Mouse (Mus musculus): ENCODE measurements at regions not wholly inside any gene's neighbourhood (a gene's known extent, or its start where the extent isn't known, plus 50 kb on each side); places are given as distances from the start of the nearest gene placed in this dataset.

DNA sequence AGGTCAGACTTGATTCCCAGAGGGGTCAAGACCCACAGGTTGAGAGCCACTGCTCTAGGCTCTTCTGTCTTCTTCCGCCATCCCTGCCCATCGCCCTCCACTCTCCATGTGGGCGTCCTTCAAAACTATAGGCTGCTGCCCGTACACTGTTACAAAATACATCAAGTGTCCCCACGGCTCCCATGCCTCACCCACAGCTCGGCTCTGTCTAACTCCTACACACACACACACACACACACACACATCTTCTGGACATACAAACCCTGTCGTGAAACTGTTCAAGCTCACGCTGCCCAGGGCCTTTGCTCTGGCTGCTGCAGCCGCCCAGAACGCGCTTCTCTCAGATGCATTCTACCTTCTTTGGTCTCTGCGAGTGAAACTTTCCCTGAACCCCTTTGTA lies 67.1 kb upstream of the Tmem189 start:
- no peak overlapping the region for H3K4me2 ChIP-seq
- H3K4me1 ChIP-seq: no peaks in the 10 kb centered on the region
- no peaks in the 10 kb centered on the region for H3K9me3 ChIP-seq
- no peak overlapping the region for H3K4me3 ChIP-seq
- no peak overlapping the region for H3K27ac ChIP-seq
- H3K36me3 ChIP-seq (replicated peaks): no peaks in the 10 kb centered on the region
- 90% methylated on average over 12 of the region's 12 CpGs for WGBS
- H3K9ac ChIP-seq: no peak overlapping the region
- no peak for ATAC-seq (replicated peaks)
- no peaks in the 10 kb centered on the region for H3K27me3 ChIP-seq (replicated peaks)

DNA sequence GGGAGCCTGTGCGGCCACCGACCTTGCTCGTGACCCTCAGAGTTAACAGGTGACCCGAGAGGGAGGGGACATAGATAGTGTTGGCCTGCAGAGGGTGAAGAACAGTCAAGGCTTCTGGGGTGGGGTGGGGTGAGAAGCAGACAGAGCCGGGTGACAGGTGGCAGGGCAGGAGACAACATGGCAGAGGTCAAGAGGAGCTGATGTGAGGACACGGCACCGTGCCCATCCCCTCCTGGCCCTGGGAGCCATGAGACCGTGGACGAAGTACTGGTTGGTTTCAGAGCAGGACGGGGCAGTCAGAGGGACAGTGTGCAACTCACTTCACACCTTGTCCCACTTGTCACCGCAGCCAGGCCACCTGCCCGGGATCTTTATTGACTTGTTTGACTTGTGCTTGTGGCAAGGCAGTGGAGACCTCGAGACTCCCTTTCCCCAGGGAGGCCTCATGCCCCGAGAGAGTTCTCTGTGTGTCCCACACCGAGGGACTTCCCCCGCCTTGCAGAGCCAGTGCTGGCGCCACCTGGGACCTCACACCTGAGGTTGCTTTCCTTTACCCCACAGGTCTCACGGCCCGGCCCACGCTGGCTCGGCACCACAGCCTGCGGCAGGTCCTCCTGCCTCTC lies 65.4 kb upstream of the Tmem189 start:
- Histone ChIP-seq H3K36me3 (replicated peaks) (no peaks in the 10 kb centered on the region), H3K9ac (no peak overlapping the region), H3K27me3 (replicated peaks) (no peaks in the 10 kb centered on the region), H3K4me1 (no peaks in the 10 kb centered on the region), H3K9me3 (no peaks in the 10 kb centered on the region), H3K4me2 (no peak overlapping the region), H3K27ac (no peak overlapping the region), H3K4me3 (no peak overlapping the region)
- ATAC-seq (replicated peaks): no peak
- WGBS: 85% methylated on average over 22 of the region's 22 CpGs

DNA sequence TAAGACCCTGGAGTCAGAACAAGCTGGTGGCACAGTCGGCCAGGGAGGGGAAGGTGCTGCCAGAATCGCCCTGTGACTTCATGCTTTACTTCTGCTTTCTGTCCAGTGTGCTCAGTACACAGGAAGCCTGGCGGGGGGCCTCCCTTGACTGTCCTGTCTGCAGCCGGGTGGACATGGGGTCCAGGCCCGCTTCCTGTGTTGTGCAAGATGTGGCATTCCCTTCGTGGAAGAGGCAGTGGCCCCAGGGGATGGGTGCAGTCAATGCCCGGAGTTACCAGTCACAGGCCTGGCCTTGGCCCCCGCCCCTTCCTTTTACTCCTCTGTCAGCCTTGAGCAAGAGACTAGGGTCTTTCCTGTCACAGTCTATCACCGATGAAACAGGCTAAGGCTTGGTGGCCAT lies 64.3 kb upstream of the Tmem189 start:
- no peaks in the 10 kb centered on the region for H3K4me1 ChIP-seq
- no peak for ATAC-seq (replicated peaks)
- H3K36me3 ChIP-seq (replicated peaks): no peaks in the 10 kb centered on the region
- no peaks in the 10 kb centered on the region for H3K9me3 ChIP-seq
- H3K9ac ChIP-seq: no peak overlapping the region
- H3K27ac ChIP-seq: no peak overlapping the region
- WGBS: 77% methylated on average over 9 of the region's 9 CpGs
- no peak overlapping the region for H3K4me2 ChIP-seq
- H3K4me3 ChIP-seq: no peak overlapping the region
- H3K27me3 ChIP-seq (replicated peaks): no peaks in the 10 kb centered on the region

DNA sequence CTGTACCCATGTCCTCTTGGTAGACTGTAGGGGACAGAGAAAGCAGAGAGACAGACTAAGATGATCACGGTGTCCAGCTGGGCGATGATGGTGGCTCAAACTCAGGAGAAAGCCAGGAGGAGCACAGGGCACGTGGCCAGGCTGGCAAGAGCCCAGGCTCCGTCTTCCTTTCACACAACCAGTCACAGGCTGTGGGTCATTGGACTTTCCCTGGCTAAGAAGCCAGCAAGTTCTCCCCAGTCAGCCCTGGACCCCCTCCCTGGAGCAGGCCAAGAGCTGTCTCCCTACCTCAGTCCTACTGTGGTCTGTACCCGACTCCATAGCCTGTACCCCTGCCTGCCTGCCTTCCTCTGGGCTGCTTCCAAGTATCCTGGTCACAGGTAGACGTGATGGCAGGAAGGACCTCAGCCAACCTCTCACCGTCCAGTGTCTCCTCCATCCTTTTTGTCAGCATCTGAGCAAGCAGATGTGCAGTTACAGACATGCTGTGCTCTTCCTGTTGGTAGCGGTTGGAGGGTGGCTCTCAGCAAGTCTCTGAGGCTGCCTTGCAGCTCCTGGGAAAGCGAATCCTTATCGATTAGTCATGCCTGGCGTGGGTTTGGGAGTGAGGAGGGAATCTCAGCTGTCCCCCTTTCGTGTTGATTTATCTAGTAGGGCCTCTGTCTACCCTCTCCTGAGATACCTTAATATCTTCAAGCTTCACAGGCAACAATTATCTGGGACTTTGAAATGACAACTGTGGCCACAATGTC lies 63.4 kb upstream of the Tmem189 start:
- H3K9ac ChIP-seq: no peak overlapping the region
- no peaks in the 10 kb centered on the region for H3K4me1 ChIP-seq
- no peaks in the 10 kb centered on the region for H3K9me3 ChIP-seq
- H3K27ac ChIP-seq: no peak overlapping the region
- no peak overlapping the region for H3K4me3 ChIP-seq
- no peaks in the 10 kb centered on the region for H3K36me3 ChIP-seq (replicated peaks)
- no peaks in the 10 kb centered on the region for H3K27me3 ChIP-seq (replicated peaks)
- 58% methylated on average over 12 of the region's 12 CpGs for WGBS
- H3K4me2 ChIP-seq: no peak overlapping the region
- no peak for ATAC-seq (replicated peaks)

DNA sequence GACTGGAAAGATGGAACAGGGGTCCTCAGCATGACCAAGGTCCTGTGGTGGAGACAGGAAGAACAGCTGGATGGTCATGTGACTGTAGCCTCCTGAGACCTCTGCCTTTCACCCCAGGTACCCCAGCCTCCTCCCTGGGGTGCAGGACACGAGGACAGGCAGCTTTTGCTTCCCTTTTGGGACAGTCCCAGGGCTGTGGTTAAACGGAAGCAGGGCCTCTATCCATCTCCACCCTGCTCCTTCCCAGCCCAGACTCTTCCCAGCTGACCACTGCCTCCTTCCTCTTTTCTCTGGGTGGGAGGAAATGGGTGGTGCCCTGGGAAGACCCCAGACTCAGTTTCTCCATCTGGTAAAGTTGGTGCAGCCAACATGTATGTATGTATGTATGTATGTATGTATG lies 62.0 kb upstream of the Tmem189 start:
- Histone ChIP-seq H3K9ac (no peak overlapping the region), H3K27me3 (replicated peaks) (no peaks in the 10 kb centered on the region), H3K36me3 (replicated peaks) (no peaks in the 10 kb centered on the region), H3K4me2 (no peak overlapping the region), H3K9me3 (no peaks in the 10 kb centered on the region), H3K4me1 (no peaks in the 10 kb centered on the region), H3K4me3 (no peak overlapping the region), H3K27ac (no peak overlapping the region)
- 77% methylated on average over 2 of the region's 2 CpGs for WGBS
- ATAC-seq (replicated peaks): no peak

DNA sequence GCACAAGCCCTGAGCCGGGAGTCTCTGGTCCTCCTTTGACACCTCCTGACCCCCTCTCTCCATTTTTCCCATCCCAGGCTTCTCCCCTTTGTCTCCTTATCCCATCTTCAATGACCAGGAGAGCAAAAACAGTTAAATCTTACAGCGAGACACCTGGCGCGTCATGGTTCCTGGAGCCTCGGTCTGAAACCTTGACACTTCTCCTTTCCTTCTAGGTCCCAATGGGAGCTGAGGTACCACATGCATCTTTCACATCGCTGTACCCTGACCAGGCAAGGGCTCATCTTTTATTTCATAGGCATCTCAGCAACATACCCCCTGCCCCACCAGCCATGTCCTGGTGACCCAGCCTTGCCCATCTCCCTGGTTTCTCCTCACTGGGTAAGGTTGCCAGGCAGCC lies 58.7 kb upstream of the Tmem189 start:
- H3K36me3 ChIP-seq (replicated peaks): no peaks in the 10 kb centered on the region
- WGBS: 95% methylated on average over 6 of the region's 6 CpGs
- H3K27ac ChIP-seq: no peak overlapping the region
- H3K4me2 ChIP-seq: no peak overlapping the region
- H3K9ac ChIP-seq: no peak overlapping the region
- no peaks in the 10 kb centered on the region for H3K9me3 ChIP-seq
- H3K4me3 ChIP-seq: no peak overlapping the region
- ATAC-seq (replicated peaks): no peak
- no peaks in the 10 kb centered on the region for H3K27me3 ChIP-seq (replicated peaks)
- no peaks in the 10 kb centered on the region for H3K4me1 ChIP-seq

DNA sequence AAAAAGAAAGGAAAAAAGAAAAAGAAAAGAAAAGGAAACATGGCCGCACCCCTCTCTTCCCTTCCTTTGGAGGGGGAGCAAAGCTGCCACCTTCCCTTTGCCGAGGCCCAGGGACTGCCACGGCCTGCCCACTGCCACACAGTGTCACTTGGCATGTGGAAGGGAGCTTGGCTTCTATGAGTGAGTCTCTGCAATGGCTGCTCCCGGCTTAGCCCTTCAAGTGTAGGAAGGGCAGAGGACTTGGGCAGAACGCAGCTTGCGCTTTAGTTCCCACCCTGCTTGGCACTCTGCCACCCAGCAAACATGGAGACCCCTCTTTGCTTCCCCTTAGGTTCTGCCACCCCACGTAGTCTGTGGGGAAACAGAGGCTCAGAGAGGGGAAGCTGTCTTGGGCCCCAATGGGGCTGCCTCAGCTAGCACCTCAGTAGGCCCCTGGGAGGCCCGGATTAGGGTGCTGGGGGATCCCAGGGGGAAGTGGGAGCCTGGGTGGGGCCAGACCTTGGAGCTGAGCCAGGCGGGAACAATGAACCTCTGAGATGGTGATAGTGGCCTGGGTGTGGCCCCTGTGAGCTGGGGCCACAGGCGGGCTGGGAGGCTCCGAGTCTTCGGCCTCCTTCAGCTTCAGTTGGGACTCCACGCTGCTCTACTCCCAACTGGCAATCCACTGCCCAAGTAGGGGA lies 57.7 kb upstream of the Tmem189 start:
- WGBS: 57% methylated on average over 13 of the region's 13 CpGs
- Histone ChIP-seq H3K27me3 (replicated peaks) (no peaks in the 10 kb centered on the region), H3K27ac (no peak overlapping the region), H3K4me1 (no peaks in the 10 kb centered on the region), H3K4me3 (no peak overlapping the region), H3K36me3 (replicated peaks) (no peaks in the 10 kb centered on the region), H3K9me3 (no peaks in the 10 kb centered on the region), H3K9ac (no peak overlapping the region), H3K4me2 (no peak overlapping the region)
- ATAC-seq (replicated peaks): no peak

DNA sequence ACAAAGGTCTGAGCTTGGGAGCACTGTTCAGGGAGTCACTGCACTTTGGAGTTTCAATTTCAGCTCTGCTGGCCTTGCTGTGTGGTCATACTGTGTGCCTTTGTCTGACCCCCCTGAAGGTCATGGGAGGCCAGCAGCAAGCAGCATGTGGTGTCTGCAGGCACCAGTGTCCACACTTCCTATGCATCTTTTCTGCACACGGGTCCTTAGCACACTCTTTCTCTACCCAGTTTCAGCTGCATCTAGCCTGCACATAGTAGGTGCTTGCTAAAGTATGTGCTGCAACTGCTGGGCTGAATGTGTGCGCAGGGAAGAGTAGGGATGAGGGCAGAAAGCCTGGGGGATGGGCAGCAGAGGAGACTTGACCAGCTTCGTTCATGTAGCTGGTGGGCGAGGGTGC lies 56.7 kb upstream of the Tmem189 start:
- Histone ChIP-seq H3K4me2 (no peak overlapping the region), H3K36me3 (replicated peaks) (no peaks in the 10 kb centered on the region), H3K27me3 (replicated peaks) (no peaks in the 10 kb centered on the region), H3K4me1 (no peaks in the 10 kb centered on the region), H3K9me3 (no peaks in the 10 kb centered on the region), H3K9ac (no peak overlapping the region), H3K4me3 (no peak overlapping the region), H3K27ac (no peak overlapping the region)
- 87% methylated on average over 4 of the region's 4 CpGs for WGBS
- no peak for ATAC-seq (replicated peaks)

DNA sequence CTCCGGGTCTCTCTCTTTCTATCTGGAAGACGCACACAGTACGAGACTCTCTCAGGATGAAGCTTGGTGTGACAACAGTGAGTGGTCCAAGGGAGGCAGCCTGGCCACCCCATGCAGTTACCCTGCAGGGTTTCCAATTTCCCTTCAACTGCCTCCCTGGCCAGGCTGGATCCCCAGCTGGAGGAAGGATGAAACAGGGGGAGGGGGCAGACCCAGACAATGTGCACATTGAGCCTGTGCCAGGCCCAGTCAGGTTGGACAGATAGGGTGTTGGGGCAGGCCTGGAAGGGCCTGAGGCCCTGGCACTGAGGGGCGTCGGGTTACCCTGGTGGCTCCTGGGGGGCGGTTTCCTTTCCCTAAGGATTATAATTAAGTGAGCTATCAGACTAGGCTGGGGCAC lies 55.8 kb upstream of the Tmem189 start:
- Histone ChIP-seq H3K4me2 (no peak overlapping the region), H3K4me3 (no peak overlapping the region), H3K4me1 (no peaks in the 10 kb centered on the region), H3K9ac (no peak overlapping the region), H3K27me3 (replicated peaks) (no peaks in the 10 kb centered on the region), H3K36me3 (replicated peaks) (no peaks in the 10 kb centered on the region), H3K27ac (no peak overlapping the region), H3K9me3 (no peaks in the 10 kb centered on the region)
- ATAC-seq (replicated peaks): no peak
- 67% methylated on average over 6 of the region's 6 CpGs for WGBS

DNA sequence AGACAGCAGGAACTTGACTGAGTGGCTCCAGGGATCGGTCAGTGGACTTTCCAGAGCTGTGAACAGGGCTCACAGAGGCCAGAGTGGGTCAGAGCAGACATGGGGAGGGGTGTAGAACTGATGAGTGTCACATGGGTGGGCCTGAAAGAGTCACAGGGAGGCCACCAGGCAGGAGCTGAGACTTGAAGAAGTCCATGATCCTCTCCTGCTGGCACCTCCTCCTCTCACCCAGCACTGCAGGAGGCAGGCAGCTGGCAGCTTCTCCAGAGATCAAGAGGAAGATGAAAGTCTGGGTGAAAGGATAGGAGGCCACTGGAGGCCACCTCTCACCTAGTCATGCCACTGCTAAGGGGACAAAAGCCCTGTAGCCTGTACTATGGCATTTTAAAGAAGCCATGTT lies 54.5 kb upstream of the Tmem189 start:
- WGBS: 68% methylated on average over 1 of the region's 1 CpGs
- no peaks in the 10 kb centered on the region for H3K27me3 ChIP-seq (replicated peaks)
- no peak for ATAC-seq (replicated peaks)

DNA sequence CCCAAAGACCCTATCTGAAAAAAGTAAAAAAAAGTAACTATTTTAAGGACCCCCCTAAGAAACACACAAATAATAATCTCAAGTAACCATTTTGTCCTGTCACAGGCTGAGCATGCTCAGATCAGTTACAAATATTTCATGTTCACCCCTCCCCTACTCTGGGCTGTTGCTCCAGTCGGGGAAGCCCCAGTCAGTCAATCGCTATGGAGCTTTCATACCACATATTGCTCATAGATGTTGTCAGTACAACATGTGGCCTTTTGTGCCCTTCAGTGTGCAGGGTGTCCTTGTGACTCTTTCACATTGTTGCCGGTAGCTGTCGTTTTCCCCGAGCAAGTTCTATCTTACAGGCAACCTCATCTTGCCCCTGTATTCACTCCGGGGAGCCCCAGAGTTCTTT lies 52.9 kb upstream of the Tmem189 start:
- ATAC-seq (replicated peaks): no peak

More for the DNA sequence above, 54.5 kb upstream of the Tmem189 start:
- Histone ChIP-seq H3K36me3 (replicated peaks) (no peaks in the 10 kb centered on the region), H3K4me1 (no peaks in the 10 kb centered on the region), H3K4me2 (no peak overlapping the region), H3K9ac (no peak overlapping the region), H3K4me3 (no peak overlapping the region), H3K9me3 (no peaks in the 10 kb centered on the region), H3K27ac (no peak overlapping the region)

DNA sequence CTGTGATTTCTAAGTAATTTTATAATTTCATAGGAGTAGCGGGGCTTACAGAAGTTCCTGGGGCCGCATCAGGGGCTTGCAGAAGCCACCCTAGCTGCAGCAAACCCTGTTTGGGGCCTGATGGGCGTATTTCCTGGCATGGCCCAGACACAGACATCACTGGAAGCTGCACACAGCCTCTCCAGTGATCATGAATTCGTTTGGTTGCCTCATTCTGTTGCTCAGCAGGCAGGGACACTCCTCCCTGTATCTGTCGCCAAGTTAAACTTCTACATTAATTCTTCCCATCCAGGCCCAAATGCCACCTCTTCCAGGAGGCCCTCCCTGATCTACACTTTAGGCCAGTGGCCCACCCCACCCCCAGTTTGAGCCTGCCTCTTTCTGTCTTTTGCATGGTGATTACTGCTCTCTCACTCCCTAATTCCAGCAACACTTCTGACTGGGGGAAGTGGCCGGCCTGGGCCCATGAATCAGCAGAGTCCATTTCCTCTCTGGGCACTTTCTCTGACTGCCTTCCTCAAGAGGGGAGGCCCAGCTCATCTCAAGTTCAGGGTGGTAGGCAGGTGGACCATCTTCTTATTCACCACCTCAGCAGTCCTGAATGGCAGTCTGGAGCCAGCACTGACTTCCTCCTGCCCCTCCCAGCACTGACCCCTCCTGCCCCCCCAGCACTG lies 51.0 kb upstream of the Tmem189 start:
- no peaks in the 10 kb centered on the region for H3K36me3 ChIP-seq (replicated peaks)
- H3K9ac ChIP-seq: no peak overlapping the region
- ATAC-seq (replicated peaks): no peak
- 56% methylated on average over 6 of the region's 6 CpGs for WGBS
- no peaks in the 10 kb centered on the region for H3K27me3 ChIP-seq (replicated peaks)
- no peaks in the 10 kb centered on the region for H3K9me3 ChIP-seq
- H3K4me1 ChIP-seq: no peaks in the 10 kb centered on the region
- H3K4me3 ChIP-seq: no peak overlapping the region
- H3K4me2 ChIP-seq: no peak overlapping the region
- no peak overlapping the region for H3K27ac ChIP-seq

More for the DNA sequence above, 52.9 kb upstream of the Tmem189 start:
- Histone ChIP-seq H3K36me3 (replicated peaks) (no peaks in the 10 kb centered on the region), H3K4me2 (no peak overlapping the region), H3K4me1 (no peaks in the 10 kb centered on the region), H3K9me3 (no peaks in the 10 kb centered on the region), H3K4me3 (no peak overlapping the region), H3K27ac (no peak overlapping the region), H3K27me3 (replicated peaks) (no peaks in the 10 kb centered on the region), H3K9ac (no peak overlapping the region)
- 74% methylated on average over 6 of the region's 6 CpGs for WGBS

Data from midbrain, embryonic 15.5 days (tissue).